Mouse (Mus musculus) right cerebral cortex, postnatal 4 days (tissue): ENCODE results near the gene Mast3.

ENCODE experiments used
- DNase-seq: peaks from one replicate; pipeline ENCODE4 v3.0.0-alpha.2; 2022

Gene Mast3

DNA sequence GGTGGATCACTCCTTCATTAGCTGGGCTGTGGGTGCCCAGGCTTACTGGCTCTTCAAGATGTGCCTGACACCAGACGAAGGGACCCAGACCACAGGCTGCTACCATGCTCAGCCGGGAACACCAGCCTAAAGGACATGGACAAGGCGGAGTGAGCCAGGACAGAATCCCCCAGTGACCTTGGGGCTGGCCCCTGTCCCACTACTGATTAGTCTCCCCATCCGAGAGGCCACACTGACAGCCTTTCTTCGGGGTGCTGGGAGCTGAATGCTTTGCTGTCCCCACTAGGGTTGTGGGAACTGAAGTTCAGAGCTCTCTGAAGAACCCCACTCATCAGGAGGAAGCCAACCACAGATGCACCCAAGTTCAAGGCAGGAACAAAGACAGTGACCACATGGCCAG lies 29.6 kb downstream of the Mast3 start:
- no peak for DNase-seq

DNA sequence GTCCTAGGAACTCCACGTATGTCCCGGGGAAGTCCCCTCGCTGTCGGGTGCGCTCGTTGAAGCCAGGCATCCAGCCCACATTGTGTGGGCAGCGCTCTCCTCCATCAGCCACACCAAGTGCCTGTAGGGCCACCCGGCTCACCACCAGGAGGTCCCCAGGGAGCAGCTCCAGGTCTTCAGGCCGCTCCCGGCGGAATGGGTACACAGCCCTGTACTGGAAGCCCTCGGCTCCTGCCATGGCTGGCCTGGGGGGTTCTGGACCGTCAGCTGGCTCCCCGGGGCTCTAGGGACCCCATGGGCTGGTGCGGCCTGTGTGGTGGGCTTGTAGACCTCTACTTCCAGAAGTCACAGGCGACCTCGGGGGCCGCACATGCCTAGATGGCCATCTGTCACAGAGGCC lies 30.1 kb downstream of the Mast3 start:
- no peak for DNase-seq

DNA sequence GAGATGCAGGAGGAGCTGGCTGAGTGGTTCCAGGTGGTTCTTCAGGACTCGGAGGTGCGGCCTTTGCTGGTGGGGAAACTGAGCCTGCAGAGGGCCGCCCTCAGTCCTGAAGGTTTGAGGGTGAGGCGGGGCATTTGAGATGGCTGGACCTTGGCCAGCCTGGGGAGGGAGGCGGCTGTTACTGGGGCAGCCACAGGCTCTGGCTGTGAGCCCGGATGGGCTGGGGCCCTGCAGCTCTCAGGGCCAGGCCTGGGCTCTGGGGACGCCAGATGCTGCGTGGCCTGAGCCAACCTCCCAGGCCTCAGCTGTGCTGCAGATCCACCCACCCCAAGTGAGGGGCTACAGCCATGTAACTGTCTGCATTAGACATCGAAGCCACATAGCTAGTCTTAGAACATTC lies 31.0 kb downstream of the Mast3 start:
- DNase-seq, result peak; percentile 69

DNA sequence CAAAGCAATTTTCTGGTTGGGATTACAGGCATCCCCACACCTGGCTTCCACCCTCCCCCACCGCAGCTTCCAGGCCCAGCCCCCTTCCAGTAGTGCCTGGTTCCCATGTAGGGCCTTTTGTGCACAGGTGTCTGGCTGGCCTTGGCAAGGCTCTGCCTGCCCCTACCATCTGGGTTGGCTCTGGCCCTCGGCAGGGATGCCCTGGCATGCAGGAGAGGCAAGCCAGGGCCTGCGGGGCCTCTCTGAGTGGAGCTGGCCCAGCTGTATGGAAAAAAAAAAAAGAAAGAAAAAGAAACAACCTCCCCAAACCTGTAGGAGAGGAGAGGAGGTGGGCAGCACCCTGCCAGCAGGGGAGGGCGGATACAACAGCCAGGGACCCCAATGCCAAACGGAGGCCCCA lies 31.4 kb downstream of the Mast3 start:
- DNase-seq, result no peak

DNA sequence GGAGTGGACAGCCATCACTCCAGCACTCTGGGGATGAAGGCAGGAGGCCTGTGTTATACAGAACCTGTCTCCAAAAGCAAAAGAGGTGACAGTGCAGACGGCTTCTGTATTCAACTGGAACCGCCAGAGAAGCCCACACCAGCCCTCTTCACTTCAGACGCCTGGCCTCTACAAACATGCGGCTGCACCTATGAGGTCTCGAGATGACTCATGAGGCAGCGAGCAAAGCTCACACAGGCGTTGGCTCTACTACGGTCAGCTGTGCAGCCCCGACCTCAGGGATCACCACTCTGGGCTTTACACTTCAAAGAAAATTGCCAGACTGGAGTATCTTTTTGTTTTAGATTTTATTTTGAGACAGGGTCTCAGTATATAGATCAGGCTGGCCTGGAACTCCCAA lies 32.0 kb downstream of the Mast3 start:
- DNase-seq, result no peak

DNA sequence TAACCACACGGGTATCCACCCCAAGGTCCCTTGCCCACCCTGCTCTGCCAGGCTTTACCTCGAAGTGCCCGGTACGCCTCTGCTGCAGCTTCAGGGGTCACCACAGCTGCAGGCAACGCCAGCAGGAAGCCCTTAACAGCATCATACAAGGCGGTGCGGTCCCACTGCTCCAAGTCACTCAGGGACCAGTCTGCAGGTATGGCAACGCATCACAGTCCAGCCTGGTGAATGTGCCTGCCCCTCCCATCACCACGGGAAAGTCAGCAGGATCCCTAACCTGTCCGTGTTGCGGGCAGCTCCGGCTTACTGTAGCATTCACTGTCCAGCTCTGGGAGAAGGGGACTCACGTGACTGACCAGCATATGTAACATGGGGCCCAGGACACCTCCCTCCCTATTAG lies 32.8 kb downstream of the Mast3 start:
- DNase-seq, result no peak

DNA sequence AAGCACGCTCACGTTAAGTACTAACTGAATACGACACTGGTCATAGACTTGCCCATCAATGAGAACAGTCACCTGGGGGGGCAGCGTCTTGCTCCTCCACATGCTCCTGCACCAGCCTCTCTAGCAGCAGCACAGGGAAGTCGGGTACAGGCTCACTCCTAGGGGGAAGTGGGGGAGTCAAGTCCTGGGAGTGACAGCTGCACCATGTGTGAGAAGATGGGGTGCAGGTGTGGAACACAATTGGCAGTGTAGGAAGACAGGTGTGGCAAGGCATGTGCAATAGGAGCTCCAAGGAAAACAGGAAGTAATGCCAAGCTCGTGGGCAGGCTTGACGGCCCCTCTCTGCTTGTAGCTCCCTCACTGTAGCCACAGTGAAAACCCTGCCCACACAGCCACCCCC lies 33.6 kb downstream of the Mast3 start:
- DNase-seq, result no peak

DNA sequence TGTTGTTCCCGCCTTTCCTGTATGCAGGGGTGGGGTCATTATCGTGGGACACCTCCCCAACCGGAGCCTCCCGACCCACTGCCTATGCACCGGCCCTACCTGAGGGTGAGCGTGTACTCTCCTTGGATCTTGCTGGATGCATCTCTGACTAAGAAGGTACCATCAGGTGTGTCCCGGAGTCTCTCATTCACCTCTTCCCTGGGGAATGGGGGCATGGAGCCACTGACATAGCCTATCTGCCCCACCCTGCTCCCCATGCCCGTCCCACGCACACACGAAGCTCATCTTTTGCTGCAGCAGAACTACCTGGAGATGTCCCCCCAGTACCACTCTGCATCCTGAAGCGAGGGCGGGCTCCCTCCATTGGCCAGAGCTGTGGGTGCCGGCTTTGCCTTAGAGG lies 34.1 kb downstream of the Mast3 start:
- DNase-seq, result no peak

DNA sequence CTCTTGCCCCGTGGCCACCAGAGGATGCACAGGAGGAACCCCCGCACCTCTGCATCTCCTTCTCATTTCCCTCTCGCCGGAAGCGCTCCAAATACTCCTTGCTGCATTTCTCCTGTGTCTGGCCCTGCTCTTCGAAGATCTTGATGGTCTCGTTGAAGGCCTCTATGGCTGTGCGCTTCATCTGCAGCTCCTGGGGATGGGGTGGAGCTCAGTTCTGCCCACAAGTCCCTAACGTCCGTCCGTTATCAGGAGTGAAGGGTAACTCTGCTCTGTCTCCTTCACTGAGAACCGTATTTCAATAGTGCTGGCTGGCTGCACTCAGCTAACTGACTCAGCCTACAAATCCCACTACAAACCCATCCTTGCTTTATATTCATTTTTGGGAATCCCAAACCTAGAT lies 35.0 kb downstream of the Mast3 start:
- no peak for DNase-seq

DNA sequence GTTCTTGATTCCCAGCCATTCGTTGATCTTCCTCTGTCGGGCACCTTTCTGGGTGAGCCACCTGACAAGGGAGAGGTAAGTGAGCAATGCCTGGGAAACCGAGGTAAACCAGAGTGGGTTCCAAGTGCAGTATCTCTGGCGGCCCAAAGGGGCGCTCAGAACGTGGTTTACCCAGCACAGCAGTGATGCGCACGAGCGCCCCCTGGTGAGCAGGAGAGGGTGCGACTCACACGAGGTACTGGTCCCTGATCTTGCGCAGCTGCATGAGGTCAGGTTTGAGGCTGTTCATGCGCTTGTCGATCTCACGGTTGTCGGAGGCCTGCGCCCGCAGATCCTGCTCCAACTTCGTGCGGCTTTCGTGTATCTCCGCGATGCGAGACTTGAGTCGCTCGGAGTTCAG lies 35.5 kb downstream of the Mast3 start:
- peak; percentile 99 for DNase-seq

DNA sequence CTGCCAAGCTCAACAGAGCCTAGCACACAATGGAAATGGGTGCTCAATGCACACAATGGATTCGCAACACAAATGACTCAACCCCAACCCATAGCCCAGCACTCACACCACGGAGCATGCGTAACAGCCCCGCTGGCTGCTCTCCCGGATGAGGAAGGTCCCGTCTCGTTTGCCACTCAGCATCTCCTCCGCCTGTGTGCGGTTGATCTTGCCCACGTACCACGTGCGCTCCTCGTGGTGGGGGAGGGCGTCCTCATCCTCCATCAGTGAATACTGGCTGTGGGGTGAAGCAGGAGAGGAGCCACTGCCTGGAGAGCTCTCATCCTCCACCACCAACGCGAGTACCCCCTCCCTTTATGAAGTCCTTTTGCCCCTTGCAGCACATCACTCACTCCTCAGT lies 35.9 kb downstream of the Mast3 start:
- DNase-seq, result no peak

DNA sequence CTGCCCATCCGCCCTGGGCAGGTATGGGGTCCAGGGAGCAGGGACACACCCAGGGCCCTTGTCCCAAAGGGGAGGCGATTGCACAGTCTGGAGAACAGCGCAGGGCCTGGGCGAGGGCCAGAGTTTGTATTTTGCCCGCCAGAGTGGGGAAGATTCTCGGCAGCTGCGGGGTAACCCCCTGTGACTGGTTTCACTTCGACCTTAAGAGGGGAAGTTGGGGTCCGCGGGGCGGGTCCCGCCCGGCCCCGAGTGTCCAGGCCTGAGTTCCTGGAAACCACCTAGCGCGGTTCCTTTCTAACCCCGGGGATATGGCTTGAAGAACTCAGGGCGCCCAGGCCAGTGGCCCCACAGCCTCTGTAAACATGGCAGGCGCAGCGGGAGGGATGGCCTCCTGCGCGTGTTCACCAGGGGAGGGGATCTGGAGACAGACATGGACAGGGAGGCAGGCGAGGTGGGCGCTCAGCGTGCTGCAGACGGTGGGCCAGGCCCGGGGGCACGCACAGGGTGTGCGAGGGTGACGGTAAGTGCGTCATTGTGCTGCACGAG lies 36.5 kb downstream of the Mast3 start:
- no peak for DNase-seq

DNA sequence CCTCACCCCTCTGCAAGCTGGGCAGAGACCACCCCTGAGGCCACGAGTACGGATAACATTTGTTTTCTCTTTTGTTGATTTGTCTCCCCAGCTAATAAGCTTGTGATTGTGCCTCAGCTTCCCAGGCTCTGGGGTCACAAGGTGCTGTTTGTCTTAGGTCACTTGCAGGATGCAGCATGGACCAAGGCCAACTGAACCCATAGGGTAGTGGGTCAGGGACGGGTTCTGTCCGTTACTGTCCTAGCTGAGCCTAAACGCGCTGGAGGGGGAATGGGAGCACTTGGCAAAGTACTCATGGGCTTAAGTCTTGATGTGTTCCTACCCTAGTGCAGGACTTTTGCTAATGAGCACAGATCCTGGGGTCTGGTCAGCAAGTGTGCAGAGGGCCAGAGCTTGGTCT lies 37.4 kb downstream of the Mast3 start:
- no peak for DNase-seq

DNA sequence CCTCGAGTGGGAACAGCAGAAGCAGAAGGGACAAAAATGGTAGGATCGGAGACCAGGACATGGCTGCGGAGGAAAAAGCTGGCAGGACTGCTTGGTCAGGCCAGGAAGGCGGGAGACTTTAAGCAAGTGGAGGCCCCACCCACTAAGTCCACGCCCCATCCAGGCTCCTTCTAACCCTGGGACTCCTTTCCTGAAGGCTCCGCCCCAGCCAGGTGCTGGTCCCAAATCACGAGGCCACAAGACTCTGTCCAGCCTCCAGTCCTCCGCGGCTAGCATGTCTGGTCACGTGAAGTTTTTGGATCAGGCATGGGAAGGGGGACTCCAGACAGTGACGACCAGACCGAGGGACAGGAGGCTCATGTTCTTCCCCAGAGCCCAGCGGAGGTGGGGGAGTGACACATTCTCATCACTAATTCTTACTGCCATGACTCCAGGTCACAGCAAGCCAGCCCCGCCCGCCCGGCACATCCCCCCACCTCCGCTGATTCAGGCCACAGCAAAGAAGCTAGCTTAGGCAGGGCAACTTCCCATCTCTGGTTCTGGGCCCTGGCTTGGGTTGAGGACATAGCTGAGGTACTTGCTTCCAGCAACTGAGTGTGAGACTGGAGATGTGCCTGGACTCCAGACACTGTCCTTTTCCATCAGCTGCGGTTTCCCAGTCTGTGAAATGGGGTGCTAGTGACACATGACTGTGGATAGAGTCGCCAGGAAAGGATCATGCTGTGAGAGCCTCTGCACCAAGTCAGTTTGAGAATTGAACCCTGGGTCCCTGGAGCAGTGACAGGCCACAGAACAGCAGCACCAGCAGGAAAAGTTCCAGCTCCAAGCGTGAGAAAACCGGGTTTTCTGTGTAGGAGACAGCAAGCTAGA lies 38.0 kb downstream of the Mast3 start:
- no peak for DNase-seq

DNA sequence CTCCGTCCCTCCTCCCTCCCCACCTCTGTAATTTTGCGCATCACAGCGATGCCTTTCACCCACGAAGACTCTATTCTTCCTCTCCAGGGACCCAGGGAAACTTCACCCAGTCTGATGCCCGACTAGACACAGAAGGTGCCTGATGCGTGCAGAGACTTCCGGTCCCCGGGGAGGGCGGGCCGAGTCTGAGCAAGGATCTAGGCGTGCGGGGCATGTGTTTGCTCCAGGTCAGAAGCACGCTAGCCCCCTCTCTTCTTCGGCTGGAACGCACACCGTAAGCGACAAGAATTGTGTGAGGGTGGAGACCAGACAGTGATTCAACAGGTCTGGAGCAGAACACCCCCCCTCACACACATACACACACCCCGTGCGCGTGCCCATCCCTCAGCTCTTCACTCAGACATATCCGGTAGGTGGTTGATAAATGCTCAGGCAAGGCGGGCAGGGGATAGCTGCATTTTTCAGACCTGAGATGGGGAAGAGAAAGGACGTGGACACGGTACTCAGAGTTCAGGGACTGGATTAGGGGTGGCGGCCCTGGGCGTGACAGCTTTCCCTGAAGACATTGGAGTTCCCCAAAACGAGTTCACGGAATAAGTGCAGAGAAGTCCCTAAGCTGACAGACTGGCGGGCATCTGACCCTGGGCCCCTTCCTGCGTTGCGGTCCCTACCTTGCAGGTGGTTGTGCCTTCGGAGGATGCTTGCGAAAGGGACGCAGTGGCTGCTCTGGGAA lies 38.9 kb downstream of the Mast3 start:
- DNase-seq, result no peak

DNA sequence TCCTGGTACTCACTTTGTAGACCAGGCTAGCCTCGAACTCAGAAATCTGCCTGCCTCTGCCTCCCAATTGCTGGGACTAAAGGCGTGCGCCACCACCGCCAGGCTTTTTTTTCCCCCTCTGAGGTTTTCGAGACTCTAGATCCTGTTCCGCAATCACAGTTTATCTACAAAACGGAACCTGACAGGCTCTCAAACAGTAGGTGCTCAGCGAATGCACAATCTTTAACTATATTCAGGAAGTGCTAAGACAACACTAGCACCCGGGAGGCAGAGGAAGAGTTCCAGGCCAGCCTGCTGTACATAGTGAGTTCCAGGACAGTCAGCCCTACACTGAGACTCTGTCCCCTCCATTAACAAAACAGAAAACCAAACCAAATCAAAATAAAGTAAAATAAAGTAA lies 39.5 kb downstream of the Mast3 start:
- no peak for DNase-seq

DNA sequence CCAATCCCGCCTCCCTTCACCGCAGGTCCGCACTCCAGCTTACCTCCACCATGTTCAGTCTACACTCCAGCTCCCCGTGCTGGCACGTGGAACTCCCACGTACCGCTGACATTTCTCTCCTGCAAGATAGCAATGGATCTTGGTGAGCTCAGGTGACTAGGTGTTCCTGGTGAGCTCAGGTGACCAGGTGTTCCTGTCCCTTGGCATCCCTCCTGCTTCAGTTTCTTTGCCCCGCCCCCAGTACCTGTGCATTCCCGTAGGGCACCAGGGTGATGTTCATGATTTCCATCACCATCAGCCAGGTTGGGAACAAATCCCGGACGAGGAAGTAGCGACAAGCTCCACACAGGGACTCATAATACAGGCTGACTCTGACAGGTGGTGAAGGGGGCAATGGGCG lies 40.2 kb downstream of the Mast3 start:
- DNase-seq, result no peak

DNA sequence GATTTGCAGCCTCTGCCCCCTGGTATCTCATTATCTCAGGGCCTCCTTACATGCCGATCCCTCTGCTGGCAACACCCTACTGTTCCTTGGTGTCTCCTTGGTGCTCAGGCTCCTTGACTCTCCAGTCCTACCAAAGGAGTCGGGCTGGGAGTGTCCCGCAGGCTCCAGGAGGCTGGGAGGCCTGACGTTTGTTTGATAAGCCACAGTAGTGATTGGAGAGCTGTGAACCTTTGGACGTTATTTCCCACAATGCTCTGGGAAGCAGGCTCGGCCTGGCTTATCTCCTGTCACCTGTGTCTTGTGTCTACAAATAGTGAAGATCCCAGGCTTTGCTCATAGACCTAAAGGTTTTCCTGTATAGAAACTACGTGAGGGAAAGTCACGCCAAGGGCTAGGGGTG lies 40.8 kb downstream of the Mast3 start:
- DNase-seq, result no peak

DNA sequence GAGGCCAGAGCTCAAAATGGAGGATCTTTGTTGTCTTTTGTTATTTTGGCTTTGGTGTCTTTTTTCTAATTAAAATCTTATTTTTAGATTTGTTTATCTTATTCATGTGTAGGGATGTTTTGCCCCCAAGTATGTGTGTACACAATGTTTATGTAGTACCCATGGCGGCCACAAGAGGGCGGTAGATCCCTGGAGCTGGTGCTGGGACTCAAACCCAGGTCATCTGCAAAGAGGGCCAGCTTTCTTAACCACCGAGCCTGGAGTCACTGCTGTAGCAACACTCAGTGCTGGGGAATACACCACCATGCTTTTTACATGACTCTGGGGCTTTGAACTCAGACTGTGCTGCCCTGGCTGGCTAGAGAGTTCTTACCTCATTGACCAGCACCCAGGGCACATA lies 41.5 kb downstream of the Mast3 start:
- DNase-seq, result peak; percentile 74

DNA sequence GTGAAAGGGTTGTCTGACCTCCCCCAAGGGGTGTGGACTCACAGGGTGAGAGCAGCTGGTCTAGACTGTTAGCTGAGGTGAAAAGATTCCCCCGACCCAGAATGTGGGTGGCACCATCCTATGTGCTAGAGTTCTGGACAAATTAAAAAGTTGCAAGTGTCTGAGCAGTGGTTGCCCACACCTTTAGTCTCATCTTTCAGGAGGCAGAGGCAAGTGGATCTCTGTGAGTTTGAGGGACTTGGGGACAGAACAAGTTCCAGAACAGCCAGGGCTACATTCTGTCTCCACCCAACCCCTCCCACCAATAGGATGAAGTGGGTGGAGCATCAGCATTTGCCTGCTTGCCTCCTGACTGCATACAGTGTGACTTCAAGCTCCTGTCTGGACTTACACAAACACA lies 42.7 kb downstream of the Mast3 start:
- no peak for DNase-seq

DNA sequence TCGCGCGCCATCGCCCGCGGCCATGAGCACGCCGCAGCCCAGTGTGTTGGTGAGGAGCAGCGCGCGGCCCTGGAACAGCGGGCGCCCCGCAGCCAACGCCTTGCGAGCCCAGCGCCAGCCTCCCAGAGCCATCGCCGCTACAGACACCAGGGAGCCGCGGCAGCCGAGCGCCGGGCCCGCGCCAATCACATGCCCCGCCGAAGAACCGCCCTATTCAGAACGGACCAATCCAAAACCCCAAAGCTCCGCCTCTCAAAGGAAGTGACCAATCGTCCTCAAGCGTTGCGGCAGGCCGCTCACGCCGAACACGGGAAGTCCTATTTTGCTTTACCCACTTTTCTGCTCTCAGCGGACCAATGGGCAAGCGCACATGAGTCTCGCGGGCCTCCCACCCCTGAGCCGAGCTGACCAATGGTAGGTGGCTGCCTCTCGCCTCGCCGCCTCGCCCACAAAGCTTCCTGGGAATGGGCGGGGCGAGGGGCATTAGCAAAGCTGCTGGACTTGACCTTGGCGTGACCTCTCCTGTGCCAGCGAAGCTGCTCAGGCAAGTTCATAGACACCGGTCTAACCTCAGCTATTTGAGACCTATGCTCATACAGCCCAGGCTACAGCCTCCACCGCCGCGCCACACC lies 44.0 kb downstream of the Mast3 start, which contains the start of gene Mpv17l2:
Gene Mpv17l2 (minus strand): TSS at position 172 of the 632 bp plus-strand sequence.
- peak; percentile 85 for DNase-seq

DNA sequence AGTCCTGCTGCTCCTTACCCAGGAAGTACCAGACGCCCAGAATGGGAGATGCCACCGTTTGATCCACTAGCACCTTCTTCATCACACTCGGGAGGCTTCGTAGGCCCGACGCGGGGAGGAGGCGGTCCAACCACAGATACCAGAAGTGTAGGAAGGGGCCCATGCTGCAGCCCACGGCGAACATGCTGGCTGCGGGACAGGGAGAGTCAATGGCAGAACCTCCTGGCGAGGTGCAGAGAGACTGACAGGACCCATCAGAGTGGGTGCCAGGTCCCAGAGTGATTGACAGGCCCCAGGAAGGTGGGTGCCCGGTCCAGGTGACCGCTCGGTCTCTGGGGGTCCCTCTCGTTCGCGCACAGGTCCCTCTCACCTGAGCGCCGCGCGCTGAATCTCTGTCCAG lies 44.5 kb downstream of the Mast3 start:
- no peak for DNase-seq
